Mouse (Mus musculus) kidney, postnatal 4 days (tissue): ENCODE data around the gene Sh2d7.
A peak's percentile ranks its signal among the peaks of the same experiment; 100 is the strongest.

ENCODE experiments used
- DNase-seq, 2 experiments: peaks; one replicate each; pipeline ENCODE4 v3.0.0; 2021; ENCODE audit warnings: mixed read lengths in 2 of 2

Gene Sh2d7

GRCm38 (mm10) chr9:54538684-54539083, at the start of gene Sh2d7:
Gene Sh2d7, plus strand, starts transcription at chr9:54538984.
- DNase-seq: no peak

GRCm38 (mm10) chr9:54489599-54489998, 49.2 kb upstream of the Sh2d7 start:
- DNase-seq: no peak

GRCm38 (mm10) chr9:54490431-54490830, 48.4 kb upstream of the Sh2d7 start:
- DNase-seq: no peak

- no peak for DNase-seq
These were observed 39.5 kb upstream of the Sh2d7 start for GRCm38 (mm10) chr9:54499291-54499690.

- DNase-seq: no peak
These were observed 39.0 kb upstream of the Sh2d7 start for GRCm38 (mm10) chr9:54499791-54500190.

GRCm38 (mm10) chr9:54500832-54501452, 37.8 kb upstream of the Sh2d7 start:
- peak; percentile 50 to 64 for DNase-seq

- DNase-seq: peak; percentile 94 to 96
These were observed 37.2 kb upstream of the Sh2d7 start, which contains the start of gene Dmxl2 for GRCm38 (mm10) chr9:54501453-54502110. Gene Dmxl2, minus strand, starts transcription at chr9:54501626.

- no peak for DNase-seq
These were observed 36.7 kb upstream of the Sh2d7 start for GRCm38 (mm10) chr9:54502111-54502495.

- peak; percentile 14 to 43 for DNase-seq
These were observed 35.9 kb upstream of the Sh2d7 start for GRCm38 (mm10) chr9:54502873-54503272.

- DNase-seq: no peak
These were observed 22.8 kb upstream of the Sh2d7 start for GRCm38 (mm10) chr9:54515991-54516390.

GRCm38 (mm10) chr9:54518921-54519320, 19.9 kb upstream of the Sh2d7 start:
- DNase-seq: no peak

- DNase-seq: no peak
These were observed 18.5 kb upstream of the Sh2d7 start for GRCm38 (mm10) chr9:54520286-54520685.

- DNase-seq: no peak
These were observed 11.1 kb upstream of the Sh2d7 start for GRCm38 (mm10) chr9:54527694-54528093.

GRCm38 (mm10) chr9:54529950-54530349, 8.8 kb upstream of the Sh2d7 start:
- DNase-seq: no peak

- DNase-seq: no peak
These were observed 7.9 kb upstream of the Sh2d7 start for GRCm38 (mm10) chr9:54530836-54531235.

- DNase-seq: no peak
These were observed 7.4 kb upstream of the Sh2d7 start for GRCm38 (mm10) chr9:54531421-54531820.

GRCm38 (mm10) chr9:54532926-54533325, 5.9 kb upstream of the Sh2d7 start:
- no peak for DNase-seq

GRCm38 (mm10) chr9:54533975-54534374, 4.8 kb upstream of the Sh2d7 start:
- DNase-seq: peak; percentile 47

GRCm38 (mm10) chr9:54536236-54536635, 2.5 kb upstream of the Sh2d7 start:
- DNase-seq: peak; percentile 36 to 38

GRCm38 (mm10) chr9:54537030-54537429, 1.8 kb upstream of the Sh2d7 start:
- no peak for DNase-seq

- no peak for DNase-seq
These were observed 1.3 kb upstream of the Sh2d7 start for GRCm38 (mm10) chr9:54537480-54537879.

GRCm38 (mm10) chr9:54538244-54538643, 540 bp upstream of the Sh2d7 start:
- no peak for DNase-seq

GRCm38 (mm10) chr9:54540801-54541200, 2.0 kb downstream of the Sh2d7 start:
- DNase-seq: no peak

- no peak for DNase-seq
These were observed 5.6 kb downstream of the Sh2d7 start for GRCm38 (mm10) chr9:54544212-54544953.
